Mouse (Mus musculus): ENCODE data around the gene Nhlrc2.
"Not testable (repeated sequence)": the region's sequence is repeated elsewhere in the genome, so short reads cannot be mapped to it uniquely, and the experiment has no call there.

Gene Nhlrc2

DNA sequence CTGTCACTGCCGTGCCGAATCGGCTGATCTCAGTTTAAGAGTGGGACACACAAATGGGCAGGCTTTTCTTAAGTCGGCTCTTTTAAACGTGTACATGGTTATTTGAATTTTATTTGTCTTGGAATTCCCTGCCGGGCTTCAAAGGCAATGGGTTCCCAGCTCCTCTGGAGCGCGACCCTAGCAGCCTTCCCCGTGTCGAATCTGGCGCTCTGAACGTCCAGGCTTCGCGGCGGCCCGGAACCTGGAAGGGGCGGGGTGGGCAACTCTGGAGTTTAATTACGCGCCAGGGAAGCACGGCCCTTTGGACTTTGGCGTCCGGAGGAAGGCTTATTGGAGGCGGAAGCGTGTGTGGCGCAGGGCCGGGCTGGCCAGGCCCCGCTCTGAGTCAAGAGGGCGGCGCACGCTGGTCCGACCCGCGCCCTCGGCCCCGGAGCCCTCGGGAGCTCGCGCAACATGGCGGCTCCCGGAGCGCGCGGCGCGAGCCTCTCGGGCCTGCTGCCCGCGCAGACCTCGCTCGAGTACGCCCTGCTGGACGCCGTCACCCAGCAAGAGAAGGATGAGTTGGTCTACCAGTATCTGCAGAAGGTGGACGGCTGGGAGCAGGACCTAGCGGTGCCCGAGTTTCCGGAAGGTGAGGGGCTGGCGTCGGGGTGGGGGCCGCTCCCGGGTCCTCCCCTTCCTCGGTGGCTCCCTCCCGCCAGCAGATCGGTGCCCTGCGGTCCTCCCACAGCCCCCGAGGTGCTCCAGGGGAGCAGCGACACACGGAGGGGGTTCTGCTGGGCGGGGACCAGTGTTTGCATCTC, at the start of gene Nhlrc2:
Nhlrc2 (plus strand) TSS at position 32 of the 803 bp plus-strand sequence.
- DNase-seq (ENCODE audit: low spot score) = peak; percentile 92

DNA sequence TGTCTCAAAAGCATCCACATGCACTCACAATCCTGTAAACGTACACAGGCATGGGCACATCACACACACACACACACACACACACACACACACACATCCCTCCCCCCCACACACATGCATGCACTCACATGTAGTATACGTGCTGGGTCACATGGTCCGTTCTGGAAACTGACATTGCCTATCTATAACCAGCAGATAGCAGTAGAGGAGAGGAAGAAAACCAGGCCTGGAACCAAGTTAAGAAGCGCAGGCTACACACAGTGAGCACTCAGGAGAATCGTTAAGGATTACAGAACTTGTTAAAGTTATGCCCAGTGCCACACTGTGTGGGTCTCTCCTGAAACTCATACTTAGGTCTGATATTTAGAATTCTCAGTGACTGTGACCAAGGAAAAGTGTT, 45.0 kb upstream of the Nhlrc2 start:
- DNase-seq (ENCODE audit: low spot score) = not testable (repeated sequence)

DNA sequence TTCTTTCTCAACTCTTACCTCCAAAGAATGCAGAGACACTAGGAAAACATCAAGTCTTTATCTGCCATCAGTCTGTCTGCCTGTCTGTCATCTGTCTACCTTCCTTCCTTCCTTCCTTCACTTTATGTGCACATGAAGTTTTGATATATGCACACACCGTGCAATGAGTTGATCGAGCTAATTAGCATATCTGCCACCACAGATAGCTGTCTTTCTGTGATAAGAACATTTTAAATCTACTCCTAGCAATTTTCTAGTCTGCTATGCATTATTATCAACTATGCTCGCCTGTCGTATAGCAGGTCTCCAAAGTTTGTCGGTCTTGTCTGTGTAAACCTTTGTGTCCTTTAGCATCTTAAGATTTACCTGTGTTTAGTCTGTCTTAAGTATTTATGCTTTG, 44.5 kb upstream of the Nhlrc2 start:
- not testable (repeated sequence) for DNase-seq (ENCODE audit: low spot score)

DNA sequence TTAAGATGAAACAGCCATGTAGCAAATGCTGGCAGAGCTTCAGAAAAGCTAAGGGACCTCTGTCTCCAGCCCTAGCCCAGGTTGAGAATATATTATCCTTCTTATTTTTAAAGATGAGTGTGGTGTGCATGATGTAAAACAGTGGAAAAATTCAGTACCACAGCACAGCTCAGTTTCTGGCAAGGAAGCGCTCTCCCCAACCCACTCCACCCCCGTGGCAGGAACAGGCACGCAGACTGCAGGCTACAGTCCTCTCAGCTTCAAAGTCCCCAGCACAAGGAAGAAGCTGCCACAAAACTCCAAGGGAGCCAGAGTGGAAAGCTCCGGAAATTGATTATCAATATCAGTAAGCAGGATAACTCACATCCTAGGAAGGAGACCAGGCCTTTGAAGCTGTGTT, 36.9 kb upstream of the Nhlrc2 start:
- not testable (repeated sequence) for DNase-seq (ENCODE audit: low spot score)

DNA sequence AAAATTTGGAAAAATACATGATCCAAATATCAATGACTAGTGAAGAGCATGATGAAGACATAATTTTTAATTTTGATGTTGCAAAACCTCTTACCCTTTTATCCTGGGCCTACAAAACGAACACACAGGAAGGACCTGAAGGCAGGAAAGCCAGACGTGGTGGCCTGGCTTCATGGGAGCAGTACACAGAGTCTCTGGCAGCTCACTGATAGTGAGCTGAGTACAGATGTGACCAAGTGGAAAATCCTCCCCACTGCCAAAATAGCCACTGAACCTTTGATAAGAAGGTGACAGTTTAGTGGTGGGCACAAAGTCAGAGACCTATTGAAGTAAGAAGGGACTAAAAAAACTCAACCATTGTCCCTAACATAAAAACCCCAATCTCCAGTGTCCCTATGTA, 34.5 kb upstream of the Nhlrc2 start:
- DNase-seq (ENCODE audit: low spot score) = not testable (repeated sequence)

DNA sequence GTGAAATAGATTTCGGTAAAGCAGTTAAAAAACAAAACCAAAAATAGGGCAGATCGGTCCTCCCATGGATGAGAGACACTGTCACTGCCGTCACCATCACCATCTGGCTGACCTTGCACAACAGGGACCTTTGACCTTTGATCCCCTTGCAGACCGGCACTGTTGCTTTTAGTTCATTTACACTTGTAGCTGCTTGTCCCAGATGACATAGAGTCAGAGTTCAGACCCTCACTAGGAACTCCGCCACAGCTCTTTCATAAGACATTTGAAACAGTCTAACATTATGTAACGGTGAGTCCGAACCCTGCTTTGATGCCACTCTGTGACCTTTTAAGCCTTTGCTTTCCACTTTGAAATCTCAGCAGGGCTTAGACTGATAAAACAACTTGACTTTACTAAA, 28.7 kb upstream of the Nhlrc2 start:
- not testable (repeated sequence) for DNase-seq (ENCODE audit: low spot score)

DNA sequence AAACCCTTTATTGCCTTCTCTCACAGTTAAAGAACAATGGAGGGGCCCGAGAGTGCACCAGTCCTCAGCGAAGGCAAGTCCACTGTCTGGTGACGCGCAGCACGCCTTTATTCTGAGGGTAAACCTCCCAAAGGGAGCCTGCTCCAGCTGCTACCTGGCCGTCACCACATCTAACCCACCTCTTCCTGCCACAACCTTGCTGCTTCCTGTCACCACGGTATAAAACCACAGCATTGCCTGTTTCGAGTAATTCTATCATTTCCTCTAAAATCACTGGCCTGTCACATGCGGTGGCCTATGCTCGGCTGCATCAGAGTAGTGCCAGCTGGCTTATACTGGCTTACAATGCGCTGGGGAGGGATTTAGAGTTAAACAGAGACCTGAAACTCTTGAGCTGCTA, 17.5 kb upstream of the Nhlrc2 start:
- not testable (repeated sequence) for DNase-seq (ENCODE audit: low spot score)

DNA sequence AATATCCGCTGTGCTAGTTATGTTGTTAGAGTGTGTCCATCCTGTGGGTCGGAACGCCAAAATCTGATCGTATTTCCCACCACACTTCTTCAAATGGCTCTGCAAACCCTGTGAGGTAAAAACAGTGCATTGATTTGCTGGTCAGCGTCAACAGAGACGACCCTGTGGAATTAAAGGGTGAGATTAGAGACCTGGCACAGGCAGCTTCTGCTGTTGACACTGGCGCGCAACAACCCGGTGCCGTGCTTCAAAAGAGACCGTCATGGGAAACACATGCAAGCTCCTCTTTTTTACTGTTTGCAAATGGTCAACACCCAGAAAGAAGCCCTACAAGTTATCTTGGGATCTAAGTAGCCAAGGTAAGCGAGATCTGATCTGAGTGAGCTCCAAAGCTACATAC, 16.8 kb upstream of the Nhlrc2 start:
- DNase-seq (ENCODE audit: low spot score) = no peak

DNA sequence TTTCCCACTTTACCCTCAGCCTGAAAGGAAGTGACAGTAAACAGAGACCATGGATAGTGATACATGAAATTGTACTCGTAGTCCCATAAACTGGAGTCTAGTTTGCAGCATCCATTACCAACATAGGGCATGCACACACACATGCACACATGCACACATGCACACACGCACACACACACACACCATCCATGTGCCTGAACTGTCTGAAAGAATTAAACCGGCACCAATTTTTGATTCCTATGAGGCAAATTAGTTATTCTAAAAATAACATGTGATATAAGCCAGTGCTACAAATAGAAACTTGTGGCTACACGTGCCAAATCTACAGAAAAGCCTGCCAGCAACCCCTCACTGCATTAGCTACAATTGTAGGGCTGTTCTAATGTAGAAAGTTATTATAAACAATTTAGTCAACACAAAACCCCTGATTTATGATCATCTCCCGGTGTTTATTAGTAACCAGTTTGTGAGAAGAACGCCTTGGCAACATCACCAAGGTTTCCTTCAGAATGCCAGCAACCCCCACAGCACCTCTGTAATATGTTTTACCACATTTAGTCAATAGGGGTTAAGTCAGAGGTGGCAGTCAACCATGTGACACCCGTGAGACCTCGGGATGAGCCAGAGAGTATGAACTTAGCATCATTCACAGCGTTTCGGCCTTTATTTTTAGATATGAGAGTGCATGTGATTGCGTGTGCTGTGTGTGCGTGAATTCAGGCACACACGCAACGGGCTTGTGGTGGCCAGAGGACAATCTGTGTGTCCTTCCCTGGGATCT, 14.6 kb upstream of the Nhlrc2 start:
- DNase-seq (ENCODE audit: low spot score) = no peak

DNA sequence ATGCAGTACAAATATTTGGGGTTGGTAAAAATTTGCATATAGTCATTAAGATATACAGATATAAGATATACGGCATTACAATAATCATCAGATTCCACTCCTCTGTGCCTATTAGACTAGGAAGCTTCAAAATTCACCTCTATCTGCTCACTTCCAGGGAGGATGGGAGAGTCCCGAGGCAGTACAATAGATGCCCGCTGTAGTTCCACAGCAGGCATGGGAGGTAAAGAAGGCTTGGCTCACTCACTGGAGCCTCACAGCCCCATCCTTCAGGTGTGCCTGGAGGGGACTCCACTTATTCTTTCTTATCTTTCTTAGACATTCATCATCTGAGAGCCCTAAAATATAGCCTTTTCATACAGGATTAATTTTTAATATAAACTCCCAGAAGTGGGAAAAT, 13.7 kb upstream of the Nhlrc2 start:
- DNase-seq (ENCODE audit: low spot score) = no peak

DNA sequence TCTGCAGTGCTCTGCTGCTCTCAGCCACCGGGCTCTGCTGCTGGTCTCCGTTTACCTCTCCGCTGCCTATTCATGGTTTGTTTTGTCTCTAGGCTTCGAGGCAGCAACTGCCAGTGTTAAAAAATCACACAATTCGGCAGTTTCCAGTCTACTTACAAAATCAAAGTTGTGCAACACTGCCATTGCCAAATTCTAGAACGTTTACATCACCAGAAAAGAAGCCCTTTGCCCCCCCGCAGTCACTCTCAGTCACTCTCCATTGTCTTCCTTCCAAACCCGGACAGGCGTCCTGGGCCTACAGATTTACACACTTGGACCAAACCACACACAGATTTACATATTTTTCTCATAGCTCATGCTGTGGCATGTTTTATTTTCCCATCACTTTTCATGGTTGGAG, 13.0 kb upstream of the Nhlrc2 start:
- peak; percentile 59 for DNase-seq (ENCODE audit: low spot score)

DNA sequence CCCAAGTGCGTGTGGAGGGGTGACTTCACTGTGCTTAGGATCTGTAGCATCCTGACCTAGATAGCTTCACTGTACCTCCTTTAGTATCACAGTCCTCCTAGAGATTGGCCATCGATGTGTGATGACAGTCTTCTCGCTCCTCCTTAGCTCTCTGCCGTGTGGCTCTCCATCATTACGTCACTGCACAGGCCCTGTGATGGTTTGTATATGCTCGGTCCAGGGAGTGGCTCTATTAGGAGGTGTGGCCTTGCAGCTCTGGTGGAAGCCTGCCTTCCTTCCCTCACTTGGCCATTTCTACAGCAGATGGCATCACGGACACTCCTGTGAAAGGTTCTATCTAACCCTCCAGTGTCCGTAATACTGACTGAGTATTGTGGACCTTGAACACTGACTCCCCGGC, 12.3 kb upstream of the Nhlrc2 start:
- DNase-seq (ENCODE audit: low spot score) = no peak

DNA sequence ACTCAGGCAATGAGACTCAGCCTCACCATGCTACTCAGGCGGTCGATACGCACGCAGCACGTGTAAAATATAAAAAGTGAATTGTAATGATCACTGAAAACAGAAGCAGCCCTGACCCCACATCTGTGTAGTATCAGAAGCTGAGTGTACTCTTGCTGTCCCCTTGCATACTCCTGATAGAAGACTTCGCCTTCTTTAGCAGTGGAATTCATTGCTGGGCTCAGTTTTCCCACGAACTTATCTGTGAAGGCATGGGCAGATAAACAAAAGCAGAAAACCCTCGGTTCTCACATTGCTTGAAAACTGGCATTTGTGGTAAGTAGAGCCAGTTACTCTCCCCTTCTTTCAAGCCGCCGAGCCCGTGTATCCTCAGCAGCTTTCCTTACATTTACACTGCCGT, 4.7 kb upstream of the Nhlrc2 start:
- DNase-seq (ENCODE audit: low spot score) = no peak

DNA sequence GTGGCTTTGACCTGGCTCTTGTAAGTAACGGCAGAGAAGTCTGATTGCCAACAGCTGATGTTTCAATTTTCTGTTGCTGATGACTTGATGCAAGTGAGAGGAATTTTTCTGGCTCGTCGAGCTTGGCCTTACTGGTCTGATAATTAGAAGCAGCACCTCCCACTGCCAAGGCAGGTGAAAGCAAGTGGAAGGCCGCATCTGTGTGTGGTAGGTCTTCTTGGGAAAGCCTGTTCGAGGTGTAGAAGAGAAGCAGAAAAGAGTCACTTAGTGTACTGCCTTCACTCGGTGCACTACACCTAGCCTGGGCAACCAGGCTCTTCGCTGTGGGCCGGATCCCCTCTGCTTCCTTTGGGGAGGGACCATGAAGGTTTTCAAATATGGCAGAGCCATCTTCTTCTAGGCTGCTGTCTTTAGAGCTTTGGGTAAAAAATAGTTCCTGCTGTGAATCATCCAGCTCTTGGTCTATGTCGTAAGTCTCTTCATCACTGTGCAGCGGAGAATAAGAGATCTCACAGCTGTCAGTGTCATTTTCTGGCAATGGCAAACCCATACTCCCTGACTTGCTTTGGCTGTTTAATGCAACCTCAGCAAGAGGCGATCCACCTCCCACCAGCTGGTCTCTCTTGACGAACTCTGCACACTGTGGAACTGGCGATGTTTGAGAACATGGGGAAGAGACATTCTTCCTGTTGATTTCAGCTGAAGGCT, 3.2 kb upstream of the Nhlrc2 start:
- DNase-seq (ENCODE audit: low spot score) = peak; percentile 58

DNA sequence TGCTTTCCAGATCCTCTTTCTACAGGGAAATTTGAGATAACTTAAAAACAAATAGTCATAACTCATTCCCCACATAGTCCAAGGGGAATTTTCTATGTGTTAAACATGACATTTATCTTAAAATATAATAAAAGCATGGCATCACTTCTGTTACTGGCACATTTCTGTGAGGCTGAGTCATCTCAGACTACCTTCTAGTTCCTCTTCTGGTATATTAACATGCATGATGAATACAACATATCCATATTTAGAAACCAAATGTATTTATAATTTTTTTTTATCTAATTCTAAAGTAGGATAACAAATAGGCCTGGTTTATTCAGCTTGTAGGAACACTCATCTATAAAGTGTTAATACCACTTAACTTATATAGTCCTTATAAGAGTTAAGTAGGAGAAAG, 2.0 kb upstream of the Nhlrc2 start:
- DNase-seq (ENCODE audit: low spot score) = no peak

DNA sequence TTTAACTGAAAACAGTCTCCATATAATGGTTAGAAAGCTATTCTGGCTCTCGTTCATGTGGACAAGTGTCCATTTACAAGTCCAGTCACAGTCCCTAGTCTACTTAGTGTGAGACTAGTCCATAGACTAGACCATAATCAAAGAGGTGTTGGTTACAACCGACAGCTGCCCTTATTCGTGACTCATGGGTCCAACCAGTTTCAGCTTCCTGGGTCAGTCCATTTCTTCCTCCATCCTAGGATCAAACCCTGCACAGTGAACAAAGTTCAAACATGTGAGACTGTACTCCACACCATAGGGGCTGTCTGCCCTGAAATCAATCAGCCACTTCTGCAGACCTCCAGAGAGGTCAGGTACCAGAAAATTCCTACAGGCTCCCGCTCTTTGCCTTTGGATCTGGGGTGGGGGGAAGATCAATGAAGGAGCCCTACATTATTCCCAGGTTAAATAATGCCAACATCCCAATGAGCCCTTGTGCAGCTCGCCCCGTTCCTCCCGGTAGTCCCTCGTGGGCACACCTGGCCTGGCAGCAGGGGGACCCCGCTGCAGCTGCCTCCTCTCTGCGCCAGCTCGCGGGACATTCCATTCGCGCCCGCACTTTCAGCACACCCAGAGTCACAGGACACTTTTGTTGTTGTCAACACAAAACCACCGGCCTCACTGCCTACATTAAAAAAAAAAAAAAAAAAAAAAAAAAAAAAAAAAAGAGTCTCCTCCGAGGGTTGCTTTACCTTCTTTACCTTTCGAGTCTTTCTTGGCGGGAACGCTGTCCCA, 418 bp upstream of the Nhlrc2 start, which contains the start of gene Dclre1a:
Dclre1a (minus strand) TSS at position 767 of the 774 bp plus-strand sequence.
- peak; percentile 63 for DNase-seq (ENCODE audit: low spot score)

DNA sequence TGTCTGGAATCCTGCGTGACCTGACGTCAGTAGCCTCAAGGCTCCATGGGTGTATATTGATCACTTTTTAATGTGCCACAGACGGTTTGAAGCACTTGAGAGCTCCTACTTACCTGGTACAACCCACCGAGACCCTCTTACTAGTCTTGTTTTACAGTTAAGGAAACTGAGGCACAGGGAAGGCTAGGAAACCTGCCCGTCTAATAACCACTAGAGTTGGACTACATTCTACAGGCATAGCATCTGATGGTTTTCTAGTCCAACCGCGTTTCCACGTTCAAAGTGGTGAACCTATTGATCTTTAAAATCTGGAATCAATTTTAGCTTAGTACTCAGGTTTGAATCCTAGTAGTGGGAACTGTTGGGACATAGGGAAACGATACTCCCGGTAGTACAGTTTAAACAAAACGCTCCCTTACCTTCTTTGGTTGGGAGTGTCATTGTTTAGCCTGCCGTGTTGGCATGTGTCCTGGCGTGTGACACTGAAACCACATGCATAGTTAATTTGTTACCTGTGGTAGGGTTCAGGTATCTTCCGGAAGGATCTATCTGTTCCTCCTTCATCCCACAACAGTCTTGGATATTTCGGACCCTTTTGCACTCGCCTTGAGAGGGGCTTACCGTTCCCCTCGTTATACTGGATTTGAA, 1.1 kb downstream of the Nhlrc2 start:
- DNase-seq (ENCODE audit: low spot score) = no peak

DNA sequence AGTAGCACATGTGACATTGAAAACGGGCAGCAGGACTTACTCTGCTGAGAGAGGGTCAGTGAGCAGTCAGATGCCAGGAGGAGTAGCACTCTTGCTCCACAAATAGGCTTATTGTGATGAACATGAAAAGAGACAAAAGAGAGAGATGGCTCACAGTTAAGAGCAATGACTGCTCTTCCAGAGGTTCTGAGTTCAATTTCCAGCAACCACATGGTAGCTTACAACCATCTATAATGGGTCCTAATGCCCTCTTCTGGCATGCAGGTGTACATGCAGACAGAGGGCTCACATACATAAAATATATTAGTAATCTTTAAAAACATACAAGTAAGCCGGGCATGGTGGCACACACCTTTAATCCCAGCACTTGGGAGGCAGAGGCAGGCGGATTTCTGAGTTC, 5.1 kb downstream of the Nhlrc2 start:
- DNase-seq (ENCODE audit: low spot score) = no peak

DNA sequence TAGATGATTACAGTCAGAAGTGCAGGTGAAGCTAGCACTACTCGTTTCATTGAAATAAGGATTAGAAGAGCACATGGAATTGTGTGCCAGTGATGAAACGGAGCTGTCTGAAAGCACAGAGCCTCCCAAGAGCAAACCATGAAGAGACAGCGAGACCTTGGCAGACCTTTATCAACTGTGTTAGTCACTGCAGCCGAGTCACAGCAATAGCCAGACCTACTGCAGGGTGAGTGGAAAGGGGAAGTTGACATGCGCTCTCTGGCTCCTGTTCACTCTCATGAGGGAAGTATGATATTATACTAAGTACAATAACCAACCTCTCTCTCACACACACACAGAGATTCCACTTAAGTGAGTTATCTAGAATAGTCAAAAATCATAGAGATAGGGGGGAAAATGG, 7.9 kb downstream of the Nhlrc2 start:
- DNase-seq (ENCODE audit: low spot score) = no peak

DNA sequence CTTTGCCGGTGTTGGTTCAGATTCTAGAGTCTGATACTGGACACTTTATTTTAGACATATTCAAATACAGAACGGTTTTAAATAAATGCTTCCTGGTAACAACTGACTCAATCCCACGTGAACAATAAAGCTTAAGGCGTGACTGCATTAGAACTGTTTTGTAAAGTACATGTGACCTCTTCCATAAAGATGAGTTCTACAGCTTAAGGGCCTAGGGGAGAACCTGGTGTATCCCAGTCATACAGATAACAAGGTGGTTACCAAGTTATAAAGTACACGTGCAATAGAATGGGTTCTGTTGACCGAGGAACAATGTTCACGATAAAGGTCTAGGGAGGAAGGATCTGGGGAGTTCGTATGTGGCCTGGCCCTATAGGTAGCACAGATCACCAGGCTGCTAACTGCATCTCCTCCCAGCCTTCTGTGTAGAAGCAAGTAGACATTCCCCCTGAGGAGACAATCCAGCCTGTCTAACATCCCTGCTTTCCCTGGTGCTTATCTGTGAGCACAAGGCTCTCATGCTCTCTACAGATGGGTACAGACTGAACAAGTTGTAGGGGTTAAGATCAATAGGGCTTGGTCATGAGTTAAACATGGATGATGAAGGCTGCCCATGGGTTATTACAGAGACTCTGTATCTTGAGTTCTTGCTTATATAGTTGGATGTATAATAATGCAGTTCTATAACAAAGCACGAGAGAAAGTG, 14.5 kb downstream of the Nhlrc2 start:
- DNase-seq (ENCODE audit: low spot score) = no peak

DNA sequence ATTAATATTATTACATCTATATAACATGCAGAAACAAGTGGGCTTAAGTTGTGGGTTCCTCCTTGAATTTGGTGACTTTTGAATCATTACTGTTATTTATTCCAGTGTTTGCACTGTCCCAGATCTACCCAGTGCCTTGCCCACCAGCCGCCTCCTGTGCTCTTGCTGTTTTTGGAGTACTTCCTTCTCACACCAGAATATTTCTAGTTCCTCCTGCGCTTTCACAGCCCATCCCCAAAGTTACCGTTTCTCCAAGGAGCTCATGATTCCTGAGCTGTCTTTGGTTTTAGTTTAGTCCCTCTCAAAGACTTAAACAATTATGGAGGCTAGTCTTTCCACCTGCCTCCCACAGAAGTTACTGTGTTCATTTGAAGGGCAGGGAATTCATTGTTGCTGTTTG, 15.4 kb downstream of the Nhlrc2 start:
- DNase-seq (ENCODE audit: low spot score) = no peak

Data from lung, postnatal 25 days (tissue).